Mouse (Mus musculus) brain, embryonic 14.5 days (tissue): ENCODE data around the gene Ddx60.

ENCODE experiments used
- CTCF ChIP-seq: fragments of 200-500 bp; IDR thresholded peaks from 2 replicates; pipeline ENCODE4 v1.5.1; 2012; ENCODE audit warnings: inconsistent platforms, mild to moderate bottlenecking, moderate library complexity, borderline replicate concordance; ENCODE audit not compliant: insufficient read depth, insufficient read length; ENCODE audit errors: extremely low read depth
- POLR2A ChIP-seq: fragments of 200-500 bp; IDR thresholded peaks from 2 replicates; pipeline ENCODE4 v1.6.1; 2012; ENCODE audit warnings: mild to moderate bottlenecking, inconsistent platforms, borderline replicate concordance; ENCODE audit not compliant: poor library complexity, insufficient read depth, insufficient read length, severe bottlenecking; ENCODE audit errors: extremely low read depth

DNA sequence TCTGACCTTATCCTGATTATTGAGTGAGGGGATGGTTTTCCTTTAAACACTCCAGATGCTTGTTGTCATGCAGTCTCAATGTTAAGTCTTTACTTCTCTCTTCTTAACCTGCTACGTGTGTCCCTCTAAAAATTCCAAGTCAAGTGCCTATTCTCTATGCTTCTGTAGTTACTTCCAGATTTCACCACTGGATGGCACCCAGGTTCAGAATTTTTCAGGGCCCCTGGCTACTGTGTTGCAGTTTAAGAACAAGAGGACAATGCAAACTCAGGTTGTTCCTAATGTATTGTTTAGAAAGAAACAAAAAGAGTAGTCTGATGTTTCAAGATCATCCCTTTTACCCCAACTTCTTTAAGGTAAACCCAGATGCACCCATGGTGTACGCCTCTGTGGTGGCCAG lies 33.8 kb upstream of the Ddx60 start:
- TF ChIP-seq POLR2A (no peak), CTCF (peak; percentile 61; the same call in 1 of the 2 replicates)
